Mouse (Mus musculus): ENCODE measurements around the gene Aph1a. TPM values are rescaled to one million over a fixed set of nuclear protein-coding genes. Genes with fewer than 3 reads are reported as not detected.
A peak's percentile ranks its signal among the peaks of the same experiment; 100 is the strongest.

Aph1a gene
- polyA plus RNA-seq, 1 experiment from 2014 or later, result 44.1 TPM

GRCm38 (mm10) chr3:95861216-95861615, 32.6 kb upstream of the Aph1a start:
- H3K36me3 ChIP-seq (ENCODE audit: control insufficient read depth, insufficient read depth, low read length), result peaks cover 24% of the 10 kb centered on the region
- no peak for DNase-seq (ENCODE audit: low spot score)
- WGBS, result 78% methylated on average over 10 of the region's 10 CpGs
- no peak overlapping the region for H3K4me3 ChIP-seq (ENCODE audit: low read depth, low read length)
- H3K9ac ChIP-seq (ENCODE audit: low read length), result no peak overlapping the region
- no peaks in the 10 kb centered on the region for H3K9me3 ChIP-seq (ENCODE audit: control insufficient read depth, low read length)
- H3K27ac ChIP-seq (ENCODE audit: low read depth), result no peak overlapping the region
- no peaks in the 10 kb centered on the region for H3K27me3 ChIP-seq (replicated peaks; ENCODE audit: control insufficient read depth, insufficient read depth, low read length)
- H3K4me1 ChIP-seq (replicated peaks; ENCODE audit: control insufficient read depth, insufficient read depth, low read length), result no peaks in the 10 kb centered on the region
- no peak for ATAC-seq (replicated peaks; ENCODE audit: low FRiP score, low TSS enrichment, low read depth)
- no peak overlapping the region for H3K4me2 ChIP-seq (ENCODE audit: low read length)

GRCm38 (mm10) chr3:95861796-95862195, 32.0 kb upstream of the Aph1a start:
- DNase-seq (ENCODE audit: low spot score), result peak; percentile 65
- Histone ChIP-seq H3K27ac (ENCODE audit: low read depth) (no peak overlapping the region), H3K9me3 (ENCODE audit: control insufficient read depth, low read length) (no peaks in the 10 kb centered on the region), H3K9ac (ENCODE audit: low read length) (no peak overlapping the region), H3K36me3 (ENCODE audit: control insufficient read depth, insufficient read depth, low read length) (peaks cover 25% of the 10 kb centered on the region), H3K27me3 (replicated peaks; ENCODE audit: control insufficient read depth, insufficient read depth, low read length) (no peaks in the 10 kb centered on the region), H3K4me1 (replicated peaks; ENCODE audit: control insufficient read depth, insufficient read depth, low read length) (no peaks in the 10 kb centered on the region), H3K4me3 (ENCODE audit: low read depth, low read length) (no peak overlapping the region), H3K4me2 (ENCODE audit: low read length) (no peak overlapping the region)
- no peak for ATAC-seq (replicated peaks; ENCODE audit: low FRiP score, low TSS enrichment, low read depth)
- WGBS, result 46% methylated on average over 2 of the region's 2 CpGs

- H3K36me3 ChIP-seq (ENCODE audit: control insufficient read depth, insufficient read depth, low read length), result peaks cover 41% of the 10 kb centered on the region
- no peaks in the 10 kb centered on the region for H3K9me3 ChIP-seq (ENCODE audit: control insufficient read depth, low read length)
- no peak overlapping the region for H3K4me3 ChIP-seq (ENCODE audit: low read depth, low read length)
- no peak for ATAC-seq (replicated peaks; ENCODE audit: low FRiP score, low TSS enrichment, low read depth)
- H3K4me2 ChIP-seq (ENCODE audit: low read length), result no peak overlapping the region
- no peaks in the 10 kb centered on the region for H3K4me1 ChIP-seq (replicated peaks; ENCODE audit: control insufficient read depth, insufficient read depth, low read length)
- no peak for DNase-seq (ENCODE audit: low spot score)
- no peaks in the 10 kb centered on the region for H3K27me3 ChIP-seq (replicated peaks; ENCODE audit: control insufficient read depth, insufficient read depth, low read length)
- no peak overlapping the region for H3K9ac ChIP-seq (ENCODE audit: low read length)
- no peak overlapping the region for H3K27ac ChIP-seq (ENCODE audit: low read depth)
- 70% methylated on average over 7 of the region's 7 CpGs for WGBS
Observed at GRCm38 (mm10) chr3:95863578-95863977, 30.2 kb upstream of the Aph1a start.

GRCm38 (mm10) chr3:95865050-95865449, 28.7 kb upstream of the Aph1a start:
- no peak for ATAC-seq (replicated peaks; ENCODE audit: low FRiP score, low TSS enrichment, low read depth)
- H3K36me3 ChIP-seq (ENCODE audit: control insufficient read depth, insufficient read depth, low read length), result peaks cover 50% of the 10 kb centered on the region
- H3K27ac ChIP-seq (ENCODE audit: low read depth), result no peak overlapping the region
- H3K4me3 ChIP-seq (ENCODE audit: low read depth, low read length), result no peak overlapping the region
- H3K27me3 ChIP-seq (replicated peaks; ENCODE audit: control insufficient read depth, insufficient read depth, low read length), result no peaks in the 10 kb centered on the region
- no peaks in the 10 kb centered on the region for H3K9me3 ChIP-seq (ENCODE audit: control insufficient read depth, low read length)
- WGBS, result 83% methylated on average over 5 of the region's 5 CpGs
- H3K9ac ChIP-seq (ENCODE audit: low read length), result no peak overlapping the region
- no peak overlapping the region for H3K4me2 ChIP-seq (ENCODE audit: low read length)
- no peak for DNase-seq (ENCODE audit: low spot score)
- no peaks in the 10 kb centered on the region for H3K4me1 ChIP-seq (replicated peaks; ENCODE audit: control insufficient read depth, insufficient read depth, low read length)

GRCm38 (mm10) chr3:95865571-95865970, 28.2 kb upstream of the Aph1a start:
- Histone ChIP-seq H3K27ac (ENCODE audit: low read depth) (no peak overlapping the region), H3K4me3 (ENCODE audit: low read depth, low read length) (no peak overlapping the region), H3K36me3 (ENCODE audit: control insufficient read depth, insufficient read depth, low read length) (peaks cover 50% of the 10 kb centered on the region), H3K27me3 (replicated peaks; ENCODE audit: control insufficient read depth, insufficient read depth, low read length) (no peaks in the 10 kb centered on the region), H3K9me3 (ENCODE audit: control insufficient read depth, low read length) (no peaks in the 10 kb centered on the region), H3K4me2 (ENCODE audit: low read length) (no peak overlapping the region), H3K9ac (ENCODE audit: low read length) (no peak overlapping the region), H3K4me1 (replicated peaks; ENCODE audit: control insufficient read depth, insufficient read depth, low read length) (peaks cover 4% of the 10 kb centered on the region; the same call in 1 of the 2 replicates)
- DNase-seq (ENCODE audit: low spot score), result no peak
- ATAC-seq (replicated peaks; ENCODE audit: low FRiP score, low TSS enrichment, low read depth), result no peak
- 94% methylated on average over 20 of the region's 20 CpGs for WGBS

GRCm38 (mm10) chr3:95866071-95866470, 27.7 kb upstream of the Aph1a start:
- DNase-seq (ENCODE audit: low spot score) (no peak), ATAC-seq (replicated peaks; ENCODE audit: low FRiP score, low TSS enrichment, low read depth) (no peak)
- H3K4me1 ChIP-seq (replicated peaks; ENCODE audit: control insufficient read depth, insufficient read depth, low read length), result peaks cover 5% of the 10 kb centered on the region; the same call in 1 of the 2 replicates
- no peak overlapping the region for H3K4me3 ChIP-seq (ENCODE audit: low read depth, low read length)
- H3K27me3 ChIP-seq (replicated peaks; ENCODE audit: control insufficient read depth, insufficient read depth, low read length), result no peaks in the 10 kb centered on the region
- H3K4me2 ChIP-seq (ENCODE audit: low read length), result no peak overlapping the region
- H3K9me3 ChIP-seq (ENCODE audit: control insufficient read depth, low read length), result no peaks in the 10 kb centered on the region
- no peak overlapping the region for H3K9ac ChIP-seq (ENCODE audit: low read length)
- 91% methylated on average over 5 of the region's 5 CpGs for WGBS
- peaks cover 50% of the 10 kb centered on the region for H3K36me3 ChIP-seq (ENCODE audit: control insufficient read depth, insufficient read depth, low read length)
- H3K27ac ChIP-seq (ENCODE audit: low read depth), result no peak overlapping the region

GRCm38 (mm10) chr3:95867408-95867807, 26.4 kb upstream of the Aph1a start:
- H3K36me3 ChIP-seq (ENCODE audit: control insufficient read depth, insufficient read depth, low read length), result peaks cover 47% of the 10 kb centered on the region
- peaks cover 12% of the 10 kb centered on the region for H3K4me1 ChIP-seq (replicated peaks; ENCODE audit: control insufficient read depth, insufficient read depth, low read length)
- DNase-seq (ENCODE audit: low spot score) (no peak), ATAC-seq (replicated peaks; ENCODE audit: low FRiP score, low TSS enrichment, low read depth) (no peak)
- 97% methylated on average over 2 of the region's 2 CpGs for WGBS
- H3K4me2 ChIP-seq (ENCODE audit: low read length), result no peak overlapping the region
- H3K27me3 ChIP-seq (replicated peaks; ENCODE audit: control insufficient read depth, insufficient read depth, low read length), result no peaks in the 10 kb centered on the region
- H3K9ac ChIP-seq (ENCODE audit: low read length), result no peak overlapping the region
- H3K9me3 ChIP-seq (ENCODE audit: control insufficient read depth, low read length), result no peaks in the 10 kb centered on the region
- no peak overlapping the region for H3K4me3 ChIP-seq (ENCODE audit: low read depth, low read length)
- H3K27ac ChIP-seq (ENCODE audit: low read depth), result no peak overlapping the region

- Histone ChIP-seq H3K4me3 (ENCODE audit: low read depth, low read length) (peak overlapping the region; percentile 80), H3K27ac (ENCODE audit: low read depth) (peak overlapping the region; percentile 83), H3K4me1 (replicated peaks; ENCODE audit: control insufficient read depth, insufficient read depth, low read length) (peaks cover 12% of the 10 kb centered on the region), H3K36me3 (ENCODE audit: control insufficient read depth, insufficient read depth, low read length) (peaks cover 28% of the 10 kb centered on the region), H3K9ac (ENCODE audit: low read length) (peak overlapping the region; percentile 82), H3K27me3 (replicated peaks; ENCODE audit: control insufficient read depth, insufficient read depth, low read length) (no peaks in the 10 kb centered on the region), H3K9me3 (ENCODE audit: control insufficient read depth, low read length) (no peaks in the 10 kb centered on the region), H3K4me2 (ENCODE audit: low read length) (peak overlapping the region; percentile 80)
- DNase-seq (ENCODE audit: low spot score) (no peak), ATAC-seq (replicated peaks; ENCODE audit: low FRiP score, low TSS enrichment, low read depth) (no peak; the same call in 1 of the 2 replicates)
- WGBS, result 5% methylated on average over 15 of the region's 15 CpGs
Observed at GRCm38 (mm10) chr3:95870976-95871375, 22.8 kb upstream of the Aph1a start.

- ATAC-seq (replicated peaks; ENCODE audit: low FRiP score, low TSS enrichment, low read depth) (peak; percentile 92), DNase-seq (ENCODE audit: low spot score) (peak; percentile 91)
- Histone ChIP-seq H3K27ac (ENCODE audit: low read depth) (peak within 1 kb of the TSS; percentile 83), H3K27me3 (replicated peaks; ENCODE audit: control insufficient read depth, insufficient read depth, low read length) (no peaks in the 10 kb centered on the region), H3K9ac (ENCODE audit: low read length) (peak within 1 kb of the TSS; percentile 82), H3K4me3 (ENCODE audit: low read depth, low read length) (peak within 1 kb of the TSS; percentile 80), H3K36me3 (ENCODE audit: control insufficient read depth, insufficient read depth, low read length) (peaks cover 25% of the 10 kb centered on the region), H3K4me1 (replicated peaks; ENCODE audit: control insufficient read depth, insufficient read depth, low read length) (peaks cover 12% of the 10 kb centered on the region), H3K9me3 (ENCODE audit: control insufficient read depth, low read length) (no peaks in the 10 kb centered on the region), H3K4me2 (ENCODE audit: low read length) (peak within 1 kb of the TSS; percentile 80)
- under 1% methylated on average over 33 of the region's 33 CpGs for WGBS
Observed at GRCm38 (mm10) chr3:95871392-95871867, 22.3 kb upstream of the Aph1a start, which contains the start of gene Mrps21. TSS of gene Mrps21 (minus strand) at chr3:95871519.
